Mouse (Mus musculus): ENCODE data around the gene Irf8.
"Not testable (repeated sequence)": the region's sequence is repeated elsewhere in the genome, so short reads cannot be mapped to it uniquely, and the experiment has no call there.

The Irf8 gene

GRCm38 (mm10) chr8:120723025-120723424 lies 13.1 kb upstream of the Irf8 start:
- no peak for DNase-seq (ENCODE audit: low spot score in 2 of 2)

- not testable (repeated sequence) for DNase-seq (ENCODE audit: low spot score in 2 of 2)
Measured at GRCm38 (mm10) chr8:120724096-120724495, 12.1 kb upstream of the Irf8 start.

- DNase-seq (ENCODE audit: low spot score in 2 of 2) = no peak
Measured at GRCm38 (mm10) chr8:120724816-120725575, 11.2 kb upstream of the Irf8 start.

- DNase-seq (ENCODE audit: low spot score in 2 of 2) = no peak
Measured at GRCm38 (mm10) chr8:120725576-120725950, 10.6 kb upstream of the Irf8 start.

GRCm38 (mm10) chr8:120726051-120726450 lies 10.1 kb upstream of the Irf8 start:
- no peak for DNase-seq (ENCODE audit: low spot score in 2 of 2)

- DNase-seq (ENCODE audit: low spot score in 2 of 2) = no peak
Measured at GRCm38 (mm10) chr8:120728488-120729160, 7.5 kb upstream of the Irf8 start.

GRCm38 (mm10) chr8:120731582-120731981 lies 4.6 kb upstream of the Irf8 start:
- DNase-seq (ENCODE audit: low spot score in 2 of 2) = no peak

- DNase-seq (ENCODE audit: low spot score in 2 of 2) = no peak
Measured at GRCm38 (mm10) chr8:120732068-120732467, 4.1 kb upstream of the Irf8 start.

- peak in 1 of 2 experiments; percentile 47 for DNase-seq (ENCODE audit: low spot score in 2 of 2)
Measured at GRCm38 (mm10) chr8:120736486-120736885, 328 bp downstream of the Irf8 start.

- DNase-seq (ENCODE audit: low spot score in 2 of 2) = no peak
Measured at GRCm38 (mm10) chr8:120737166-120737565, 1.0 kb downstream of the Irf8 start.

- no peak for DNase-seq (ENCODE audit: low spot score in 2 of 2)
Measured at GRCm38 (mm10) chr8:120738771-120739170, 2.6 kb downstream of the Irf8 start.

GRCm38 (mm10) chr8:120739526-120739925 lies 3.4 kb downstream of the Irf8 start:
- DNase-seq (ENCODE audit: low spot score in 2 of 2) = no peak

- DNase-seq (ENCODE audit: low spot score in 2 of 2) = no peak
Measured at GRCm38 (mm10) chr8:120740579-120740978, 4.4 kb downstream of the Irf8 start.

GRCm38 (mm10) chr8:120741001-120741400 lies 4.8 kb downstream of the Irf8 start:
- no peak for DNase-seq (ENCODE audit: low spot score in 2 of 2)

GRCm38 (mm10) chr8:120741815-120742530 lies 5.8 kb downstream of the Irf8 start:
- DNase-seq (ENCODE audit: low spot score in 2 of 2) = no peak

GRCm38 (mm10) chr8:120743149-120743897 lies 7.2 kb downstream of the Irf8 start:
- no peak for DNase-seq (ENCODE audit: low spot score in 2 of 2)

GRCm38 (mm10) chr8:120743898-120744290 lies 7.7 kb downstream of the Irf8 start:
- no peak for DNase-seq (ENCODE audit: low spot score in 2 of 2)

- no peak for DNase-seq (ENCODE audit: low spot score in 2 of 2)
Measured at GRCm38 (mm10) chr8:120744448-120744847, 8.3 kb downstream of the Irf8 start.

- DNase-seq (ENCODE audit: low spot score in 2 of 2) = no peak
Measured at GRCm38 (mm10) chr8:120745226-120745625, 9.1 kb downstream of the Irf8 start.

- DNase-seq (ENCODE audit: low spot score in 2 of 2) = no peak
Measured at GRCm38 (mm10) chr8:120746007-120746701, 10.0 kb downstream of the Irf8 start.

- peak in 1 of 2 experiments; percentile 25 for DNase-seq (ENCODE audit: low spot score in 2 of 2)
Measured at GRCm38 (mm10) chr8:120747286-120747685, 11.1 kb downstream of the Irf8 start.
